In the genomic region with DNA sequence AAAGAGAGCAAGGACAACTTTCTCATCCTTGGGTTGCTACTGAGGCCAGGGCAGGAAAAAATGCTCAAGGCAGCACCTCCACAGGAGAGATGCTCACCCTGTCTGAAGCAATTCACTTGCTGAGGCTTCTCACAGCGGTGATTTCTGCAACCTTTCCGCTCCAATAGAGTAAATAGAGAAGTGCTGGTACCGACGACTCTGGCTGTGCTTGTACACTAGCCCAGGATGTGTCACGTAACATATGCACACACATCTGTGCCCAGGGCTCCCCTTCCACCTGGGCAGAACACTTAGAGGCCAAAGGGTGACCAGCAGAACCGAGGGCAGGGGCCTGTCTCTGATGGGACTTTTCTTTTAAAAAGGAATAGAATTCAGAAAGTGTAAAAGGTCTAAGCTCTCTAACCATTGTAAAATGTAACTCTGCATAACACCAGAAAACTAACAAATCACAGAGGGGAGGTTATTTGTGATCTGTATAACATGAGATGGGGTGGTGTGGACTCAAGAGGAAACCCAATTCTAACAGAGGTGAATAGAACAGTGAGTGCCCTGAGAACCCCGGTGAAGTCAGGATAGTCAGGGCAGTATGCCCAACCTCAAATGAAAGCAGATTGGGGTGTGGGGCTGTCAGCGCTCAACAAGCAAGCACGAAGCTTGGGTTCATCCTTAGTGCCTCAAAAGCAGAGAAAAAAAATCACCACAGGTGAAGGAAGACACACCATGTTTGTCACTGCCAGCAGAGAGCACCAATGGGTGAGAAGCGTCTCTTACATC, we compare ENCODE assay signal across 26 mouse cellular contexts. TPM values are rescaled to one million over a fixed set of nuclear protein-coding genes. Genes with fewer than 3 reads are reported as not detected.
A peak's percentile ranks its signal among the peaks of the same experiment; 100 is the strongest.
DNase-seq lines count a peak whose midpoint lies in the region; ATAC-seq and TF ChIP-seq lines count a peak whose summit lies in the region.
"Had no signal": no experiment of that assay in that cellular context is flagged by ENCODE, and none has a peak within 500 bp of the region (broad histone marks: within the 10 kb centered on the region; RNA-seq: fewer than 3 reads in every experiment).

No protein-coding gene starts in this region.

- H3K4me1 ChIP-seq in forebrain, postnatal 0 days (ENCODE audit: insufficient read depth): no peaks in the 10 kb centered on the region
- no peaks in the 10 kb centered on the region for H3K4me1 ChIP-seq in forebrain, embryonic 15.5 days
- peaks cover 44% of the 10 kb centered on the region for H3K4me1 ChIP-seq in liver, embryonic 15.5 days (replicated peaks)
- no peaks in the 10 kb centered on the region for H3K4me1 ChIP-seq in forebrain, embryonic 13.5 days
- H3K4me1 ChIP-seq: forebrain, embryonic 10.5 days had no signal

- H3K9me3 ChIP-seq in forebrain, postnatal 0 days (ENCODE audit: low read length): peaks cover 23% of the 10 kb centered on the region
- H3K9me3 ChIP-seq in forebrain, embryonic 15.5 days: peaks cover 12% of the 10 kb centered on the region
- no peaks in the 10 kb centered on the region for H3K9me3 ChIP-seq in liver, embryonic 15.5 days (replicated peaks)
- H3K9me3 ChIP-seq in forebrain, embryonic 13.5 days (replicated peaks): peaks cover 32% of the 10 kb centered on the region

- H3K36me3 ChIP-seq in forebrain, postnatal 0 days (ENCODE audit: insufficient read depth): peaks cover 67% of the 10 kb centered on the region
- H3K36me3 ChIP-seq in forebrain, embryonic 15.5 days: peaks cover 56% of the 10 kb centered on the region
- H3K36me3 ChIP-seq in liver, embryonic 15.5 days (replicated peaks): peaks cover 58% of the 10 kb centered on the region
- H3K36me3 ChIP-seq in splenic B cell, adult 2 months (ENCODE audit: control insufficient read depth, insufficient read depth, low read length, poor library complexity, severe bottlenecking): peaks cover 15% of the 10 kb centered on the region
- peaks cover 68% of the 10 kb centered on the region for H3K36me3 ChIP-seq in forebrain, embryonic 13.5 days (ENCODE audit: poor library complexity, severe bottlenecking)

- no peak for ATAC-seq in forebrain, postnatal 0 days
- no peak for ATAC-seq in forebrain, embryonic 15.5 days (replicated peaks)
- peak; percentile 8; the same call in 1 of the 2 replicates for ATAC-seq in liver, embryonic 15.5 days (ENCODE audit: insufficient read depth)
- no peak for ATAC-seq in forebrain, embryonic 13.5 days
- ATAC-seq in inflammation-experienced regulatory T-cells, adult 6 months: no peak

- H3K9ac ChIP-seq in forebrain, postnatal 0 days: no peak overlapping the region
- H3K9ac ChIP-seq in forebrain, embryonic 15.5 days (replicated peaks): no peak overlapping the region
- no peak overlapping the region for H3K9ac ChIP-seq in liver, embryonic 15.5 days
- H3K9ac ChIP-seq in forebrain, embryonic 13.5 days: no peak overlapping the region

- no peaks in the 10 kb centered on the region for H3K27me3 ChIP-seq in forebrain, postnatal 0 days (ENCODE audit: insufficient read depth, low read length)
- H3K27me3 ChIP-seq in forebrain, embryonic 15.5 days: no peaks in the 10 kb centered on the region
- no peaks in the 10 kb centered on the region for H3K27me3 ChIP-seq in liver, embryonic 15.5 days
- no peaks in the 10 kb centered on the region for H3K27me3 ChIP-seq in splenic B cell, adult 2 months (ENCODE audit: control insufficient read depth, insufficient read depth, low read length, poor library complexity, severe bottlenecking)
- H3K27me3 ChIP-seq in forebrain, embryonic 13.5 days: no peaks in the 10 kb centered on the region

- H3K27ac ChIP-seq in forebrain, postnatal 0 days (ENCODE audit: low read depth, low read length): no peak overlapping the region
- H3K27ac ChIP-seq in forebrain, embryonic 15.5 days (replicated peaks): no peak overlapping the region
- peak overlapping the region; percentile 12 for H3K27ac ChIP-seq in liver, embryonic 15.5 days (replicated peaks)
- H3K27ac ChIP-seq in forebrain, embryonic 13.5 days: no peak overlapping the region
- H3K27ac ChIP-seq: forebrain, embryonic 10.5 days had no signal

- no peak overlapping the region for H3K4me2 ChIP-seq in forebrain, postnatal 0 days (ENCODE audit: low read depth)
- no peak overlapping the region for H3K4me2 ChIP-seq in forebrain, embryonic 15.5 days (replicated peaks)
- H3K4me2 ChIP-seq in liver, embryonic 15.5 days: no peak overlapping the region
- H3K4me2 ChIP-seq in forebrain, embryonic 13.5 days: no peak overlapping the region

- TF ChIP-seq CTCF in forebrain, postnatal 0 days (IDR thresholded peaks at IDR 0.05; ENCODE audit: low read depth): 0 out of 2 replicates have a peak, but pooled peaks have one; percentile 4

- H3K4me3 ChIP-seq in forebrain, postnatal 0 days (ENCODE audit: low read depth, low read length): no peak overlapping the region
- no peak overlapping the region for H3K4me3 ChIP-seq in forebrain, embryonic 15.5 days
- H3K4me3 ChIP-seq in liver, embryonic 15.5 days (replicated peaks): no peak overlapping the region
- no peak overlapping the region for H3K4me3 ChIP-seq in forebrain, embryonic 13.5 days
- H3K4me3 ChIP-seq: forebrain, embryonic 10.5 days; myocyte had no signal

- 84% methylated on average over 10 of the region's 10 CpGs for WGBS in forebrain, postnatal 0 days
- 83% methylated on average over 10 of the region's 10 CpGs for WGBS in forebrain, embryonic 15.5 days
- WGBS in liver, embryonic 15.5 days (ENCODE audit: insufficient replicate concordance): 69% methylated on average over 10 of the region's 10 CpGs
- WGBS in forebrain, embryonic 13.5 days: 85% methylated on average over 10 of the region's 10 CpGs

- DNase-seq in forebrain, postnatal 0 days: no peak
- DNase-seq in thymus, postnatal 4 days: peak; percentile 22
- DNase-seq in thymus, postnatal 14 days: no peak
- peak; percentile 66 for DNase-seq in splenic B cell, adult 2 months (ENCODE audit: low read depth, low spot score)
- DNase-seq: adrenal gland, postnatal 25 days; cerebellum, adult 18-20 months; cerebellum, postnatal 36 days; retina, postnatal 1 day; thymus, postnatal 25 days had no signal

RNA-seq across cellular contexts. Expression of a gene that starts 16.6 kb away (rescaled TPM):
- 77.6 and 88.0 TPM in 2 replicates for total RNA-seq in forebrain, postnatal 0 days (2014; rRNA removed)
- 24.5 and 40.0 TPM in 2 replicates for polyA plus RNA-seq in forebrain, postnatal 0 days (2015; fragmentation: Nextera tagmentation; extraction: Ambion mirVana)
- polyA plus RNA-seq in forebrain, embryonic 15.5 days (2015; fragmentation: Nextera tagmentation; extraction: Ambion mirVana): 115 and 118 TPM in 2 replicates
- polyA plus RNA-seq in liver, embryonic 15.5 days (2015; fragmentation: Nextera tagmentation; extraction: Ambion mirVana): 62.7 and 70.9 TPM in 2 replicates
- 145 and 146 TPM in 2 replicates for polyA plus RNA-seq in forebrain, embryonic 13.5 days (2015; fragmentation: Nextera tagmentation; extraction: Ambion mirVana)
- polyA plus RNA-seq in inflammation-experienced regulatory T-cells, adult 6 months (2017; shearing (Covaris generic)): 10 to 100 TPM; 37.3 to 97.3 (median 69.6) TPM

RNA-seq across cellular contexts. Expression of a gene that starts 16.7 kb away (rescaled TPM):
- 0.38 TPM in 2 replicates for total RNA-seq in forebrain, postnatal 0 days (2014; rRNA removed)
- polyA plus RNA-seq in forebrain, postnatal 0 days (2015; fragmentation: Nextera tagmentation; extraction: Ambion mirVana): 0.19 and 0.36 TPM in 2 replicates
- 0.06 and 0.11 TPM in 2 replicates for polyA plus RNA-seq in forebrain, embryonic 15.5 days (2015; fragmentation: Nextera tagmentation; extraction: Ambion mirVana)
- polyA plus RNA-seq in liver, embryonic 15.5 days (2015; fragmentation: Nextera tagmentation; extraction: Ambion mirVana): not detected in 2 replicates
- polyA plus RNA-seq in forebrain, embryonic 13.5 days (2015; fragmentation: Nextera tagmentation; extraction: Ambion mirVana): 0.06 TPM in 1 of 2 replicates, not detected in the other
- polyA plus RNA-seq in inflammation-experienced regulatory T-cells, adult 6 months (2017; shearing (Covaris generic)): not detected
- total RNA-seq: adrenal gland, postnatal 25 days; gastrocnemius, postnatal 10 days; heart, adult 18-20 months; heart, postnatal 4 days had no signal
- polyA plus RNA-seq: forebrain, embryonic 10.5 days; limb, embryonic 14.5 days had no signal

RNA-seq across cellular contexts. Expression of a gene that starts 34.0 kb away (rescaled TPM):
- total RNA-seq in forebrain, postnatal 0 days (2014; rRNA removed): 0.23 TPM in 1 of 2 replicates, not detected in the other
- polyA plus RNA-seq in forebrain, postnatal 0 days (2015; fragmentation: Nextera tagmentation; extraction: Ambion mirVana): 0.35 and 0.36 TPM in 2 replicates
- 0.73 and 0.88 TPM in 2 replicates for polyA plus RNA-seq in forebrain, embryonic 15.5 days (2015; fragmentation: Nextera tagmentation; extraction: Ambion mirVana)
- 0.28 and 0.73 TPM in 2 replicates for polyA plus RNA-seq in liver, embryonic 15.5 days (2015; fragmentation: Nextera tagmentation; extraction: Ambion mirVana)
- 1.7 TPM in 2 replicates for polyA plus RNA-seq in forebrain, embryonic 13.5 days (2015; fragmentation: Nextera tagmentation; extraction: Ambion mirVana)
- 1 to 10 TPM; 1.9 to 4.4 (median 2.1) TPM for polyA plus RNA-seq in inflammation-experienced regulatory T-cells, adult 6 months (2017; shearing (Covaris generic))
- total RNA-seq: heart, adult 18-20 months had no signal

RNA-seq across cellular contexts. Expression of a gene that starts 49.0 kb away (rescaled TPM):
- total RNA-seq in forebrain, postnatal 0 days (2014; rRNA removed): 0.14 TPM in 1 of 2 replicates, not detected in the other
- polyA plus RNA-seq in forebrain, postnatal 0 days (2015; fragmentation: Nextera tagmentation; extraction: Ambion mirVana): not detected in 2 replicates
- not detected in 2 replicates for polyA plus RNA-seq in forebrain, embryonic 15.5 days (2015; fragmentation: Nextera tagmentation; extraction: Ambion mirVana)
- 0.20 TPM in 1 of 2 replicates, not detected in the other for polyA plus RNA-seq in liver, embryonic 15.5 days (2015; fragmentation: Nextera tagmentation; extraction: Ambion mirVana)
- not detected in 2 replicates for polyA plus RNA-seq in forebrain, embryonic 13.5 days (2015; fragmentation: Nextera tagmentation; extraction: Ambion mirVana)
- not detected for polyA plus RNA-seq in inflammation-experienced regulatory T-cells, adult 6 months (2017; shearing (Covaris generic))
- total RNA-seq: gastrocnemius, postnatal 10 days; heart, postnatal 4 days; layer of hippocampus, postnatal 25 days; left cerebral cortex, postnatal 25 days had no signal
- polyA plus RNA-seq: heart, embryonic 14.5 days; hindbrain, embryonic 16.5 days; lung, embryonic 16.5 days; midbrain, embryonic 14.5 days; myocyte; neural tube, embryonic 14.5 days had no signal

RNA-seq across cellular contexts. Expression of a gene that starts 55.2 kb away (rescaled TPM):
- total RNA-seq in forebrain, postnatal 0 days (2014; rRNA removed): 5.3 and 6.6 TPM in 2 replicates
- 10.7 and 12.4 TPM in 2 replicates for polyA plus RNA-seq in forebrain, postnatal 0 days (2015; fragmentation: Nextera tagmentation; extraction: Ambion mirVana)
- polyA plus RNA-seq in forebrain, embryonic 15.5 days (2015; fragmentation: Nextera tagmentation; extraction: Ambion mirVana): 13.7 TPM in 2 replicates
- 9.8 and 10.4 TPM in 2 replicates for polyA plus RNA-seq in liver, embryonic 15.5 days (2015; fragmentation: Nextera tagmentation; extraction: Ambion mirVana)
- polyA plus RNA-seq in forebrain, embryonic 13.5 days (2015; fragmentation: Nextera tagmentation; extraction: Ambion mirVana): 11.1 and 12.5 TPM in 2 replicates
- polyA plus RNA-seq in inflammation-experienced regulatory T-cells, adult 6 months (2017; shearing (Covaris generic)): under 1 TPM in 2 of 3 experiments, not detected in 1; 0.47 to 0.99 TPM
- polyA plus RNA-seq: myocyte had no signal

Comparison
In these comparisons a context has a peak if more than half of its experiments do, and no peak if none do; other contexts are left out.
1. DNase-seq: peak in thymus, postnatal 4 days (single experiment) and splenic B cell, adult 2 months (single experiment); none in forebrain, postnatal 0 days (single experiment) and thymus, postnatal 14 days (single experiment).